Mouse (Mus musculus) megakaryocyte progenitor cell, adult 5-6 weeks (primary cell): Measurements from ENCODE around the gene Ptpn4. TPM values are rescaled to one million over a fixed set of nuclear protein-coding genes. Genes with fewer than 3 reads are reported as not detected.
A peak's percentile ranks its signal among the peaks of the same experiment; 100 is the strongest.

Experiments
- ATAC-seq: replicated peaks from 2 replicates; pipeline ENCODE4 v1.8.0; 2016; ENCODE audit warnings: mild to moderate bottlenecking, moderate TSS enrichment, inconsistent platforms; ENCODE audit not compliant: poor library complexity
- total RNA-seq, 2 experiments: library from RNA; stranded (forward) in 1 of 2; stranded (reverse) in 1 of 2; fragments of 157-497, 149-512 nt in 1 of 2; fragments of 200-1000 nt in 1 of 2; gene quantifications; 2 replicates each; pipeline versions ENCODE4 v1.2.3 to v1.2.4; 2015 to 2017

Gene Ptpn4
- total RNA-seq, 2 experiments from 2014 or later, result 8.1 to 18.8 TPM

DNA sequence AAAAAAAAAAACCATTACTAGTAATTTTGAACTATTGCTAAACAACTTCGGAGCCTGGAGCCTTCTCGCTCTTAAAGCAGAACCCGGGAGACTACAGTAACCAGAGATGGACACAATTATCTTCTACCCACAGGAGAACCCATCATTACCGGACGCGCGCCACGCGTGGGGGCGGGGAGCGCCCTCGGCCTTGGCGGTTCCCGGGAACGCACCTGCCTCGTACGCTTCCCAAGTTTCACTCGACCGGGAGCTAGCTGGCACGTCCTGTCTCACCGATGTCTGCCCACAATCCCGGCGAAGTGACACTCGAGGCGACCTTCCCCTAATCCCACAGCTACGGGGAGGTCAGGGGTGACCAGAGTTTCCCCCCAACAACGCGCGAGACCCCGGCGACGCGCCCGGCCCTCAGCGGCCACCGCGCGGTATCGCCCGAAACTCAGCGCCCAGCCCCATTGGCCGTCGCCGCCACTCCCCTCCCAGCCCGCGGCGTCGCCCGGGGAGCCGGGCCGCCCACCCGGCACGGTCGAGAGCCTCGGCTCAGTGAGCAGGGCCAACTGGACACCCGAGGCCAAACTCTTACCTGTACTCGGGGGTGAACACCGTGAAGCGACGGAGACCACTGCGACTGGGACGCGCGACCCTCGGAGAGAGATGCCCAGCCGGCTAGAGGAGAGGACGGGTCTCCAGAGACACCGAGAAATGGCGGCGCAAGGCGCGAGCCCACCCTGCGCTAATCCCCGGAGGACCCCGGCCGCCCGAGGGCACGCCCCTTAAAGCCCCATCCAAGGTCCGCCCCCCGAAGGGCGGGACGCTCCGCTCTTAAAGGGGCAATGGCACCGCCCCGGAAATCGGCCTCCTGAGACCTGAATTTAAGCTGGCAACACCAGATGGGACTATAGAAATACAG, 189.0 kb downstream of the Ptpn4 start, which contains the start of gene Epb41l5:
Gene Epb41l5 (minus strand): TSS at position 796 of the 907 bp plus-strand sequence.
- ATAC-seq, result peak; percentile 88

DNA sequence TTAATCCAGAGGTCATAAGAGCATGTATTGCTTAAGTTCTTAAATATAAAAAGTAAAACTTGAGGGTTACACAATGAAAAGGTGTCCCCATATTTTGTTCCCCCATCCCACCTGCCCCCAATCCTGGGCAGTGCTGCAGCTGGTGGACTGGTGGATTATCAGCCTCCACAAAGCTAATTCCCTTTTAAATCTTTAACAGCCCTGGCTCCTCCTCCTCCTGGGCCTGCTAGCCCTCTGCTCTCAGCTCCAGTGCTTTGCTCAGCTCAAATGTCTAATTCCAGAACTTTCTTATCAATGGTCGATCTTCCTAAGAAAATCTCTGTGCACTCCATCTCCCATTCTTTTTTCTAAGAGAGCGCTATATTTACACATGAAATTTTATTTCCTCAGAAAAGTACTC, 191.1 kb downstream of the Ptpn4 start:
- no peak for ATAC-seq

DNA sequence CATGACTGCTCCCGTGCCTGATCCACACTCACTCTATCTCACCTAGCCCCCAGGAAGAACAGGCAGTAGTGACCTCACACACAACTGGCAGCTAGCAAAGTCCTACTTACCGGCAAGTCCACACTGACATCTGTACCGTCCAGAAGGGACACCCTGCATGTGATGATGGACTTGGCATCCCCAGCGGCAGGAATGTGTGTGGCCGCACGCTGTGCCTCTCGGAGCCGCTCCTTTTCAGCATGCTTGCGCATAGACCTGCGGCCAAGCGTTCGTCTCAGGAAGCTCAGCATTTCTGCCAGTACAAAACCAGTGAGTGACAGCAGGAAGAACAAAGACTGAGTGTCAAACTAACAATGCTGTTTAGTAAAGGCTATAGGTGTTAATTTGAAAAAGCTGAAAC, 195.0 kb downstream of the Ptpn4 start:
- peak; percentile 50 for ATAC-seq

DNA sequence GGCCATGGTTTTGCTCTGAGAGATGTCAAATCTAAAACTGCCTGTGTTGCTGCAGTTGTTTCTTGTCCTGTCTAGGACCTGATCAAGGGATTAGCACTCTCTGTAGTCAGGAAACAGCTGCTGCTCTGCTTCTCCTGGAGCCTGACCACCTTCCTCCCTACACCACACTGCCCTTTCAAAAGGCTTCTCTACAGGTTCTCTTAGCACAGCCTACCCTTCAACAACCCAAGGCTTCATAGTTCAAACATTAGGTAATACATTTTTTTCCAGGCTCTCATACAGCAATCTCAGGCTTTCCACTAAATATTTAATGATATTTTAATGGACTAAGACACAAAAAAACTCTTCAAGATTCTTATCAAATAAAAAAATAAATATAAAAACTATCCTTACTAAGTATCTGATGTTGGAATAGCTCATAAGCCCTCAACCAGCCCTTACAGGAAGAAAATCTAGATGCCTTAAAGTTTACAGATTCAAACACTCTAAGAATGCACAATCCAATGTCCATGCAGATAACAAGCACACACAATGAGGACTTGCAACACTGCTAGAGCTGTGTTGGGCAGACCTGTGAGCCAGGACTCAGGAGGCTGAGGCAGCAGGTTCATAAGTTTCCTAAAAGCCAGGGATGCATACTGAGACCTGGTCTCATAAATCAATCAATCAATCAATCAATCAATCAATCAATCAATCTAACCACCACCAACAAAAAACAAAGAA, 196.2 kb downstream of the Ptpn4 start:
- ATAC-seq, result no peak; the same call in 1 of the 2 replicates

DNA sequence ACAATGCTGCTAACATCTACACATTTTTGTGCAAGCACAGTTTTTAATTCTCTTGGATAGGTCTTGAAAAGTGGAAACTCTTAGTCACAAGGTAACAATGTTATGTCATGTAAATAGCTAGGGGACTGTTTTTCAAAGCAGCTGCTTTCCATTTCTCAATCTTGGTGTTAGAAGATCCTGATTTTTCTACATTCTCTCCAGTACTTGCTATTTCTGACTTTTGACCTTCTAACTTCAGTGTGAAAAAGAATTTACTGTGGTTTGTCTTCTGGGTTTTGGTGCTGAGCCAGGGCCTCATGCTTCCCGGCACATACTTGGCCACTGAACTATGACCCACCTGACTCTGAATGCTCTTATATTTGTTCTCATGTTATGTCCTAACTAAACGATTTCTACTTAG, 197.4 kb downstream of the Ptpn4 start:
- no peak for ATAC-seq

DNA sequence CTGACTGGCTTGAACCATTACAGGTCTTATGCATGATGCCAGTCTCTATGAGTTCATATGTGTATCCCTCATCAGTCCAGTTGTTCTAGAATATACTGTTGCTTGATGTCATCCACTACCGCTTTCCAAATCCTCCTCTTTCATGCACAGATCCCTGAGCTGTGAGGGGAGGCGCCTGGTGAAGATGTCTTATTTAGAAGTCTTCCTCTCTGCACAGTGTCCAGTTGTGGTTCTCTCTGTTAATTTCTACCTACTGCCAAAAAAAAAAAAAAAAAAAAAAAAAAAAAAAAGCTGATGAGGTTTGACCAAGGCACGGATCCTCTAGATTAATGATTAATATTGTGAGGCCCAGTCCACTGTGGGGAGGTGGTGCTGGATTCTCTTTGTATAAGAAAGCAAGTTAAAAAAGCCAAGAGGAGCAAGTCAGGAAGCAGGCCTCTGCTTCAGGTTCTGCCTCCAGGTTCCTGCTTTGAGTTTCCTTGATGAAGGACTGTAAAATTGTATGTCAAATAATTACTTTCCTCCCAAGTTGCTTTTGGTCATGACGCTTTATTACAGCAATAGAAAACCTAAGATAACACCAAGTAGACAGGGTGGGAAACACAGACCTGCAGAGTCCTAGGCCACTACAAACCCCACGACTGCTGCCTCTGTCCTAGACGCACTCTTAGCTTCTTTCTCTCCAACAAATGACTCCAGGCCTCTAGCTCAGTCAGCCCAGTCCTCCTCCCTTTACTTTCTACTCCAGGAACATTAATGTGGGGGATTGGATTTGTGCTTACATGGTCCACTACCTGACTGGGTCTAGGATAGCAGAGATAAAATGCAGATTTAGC, 200.0 kb downstream of the Ptpn4 start:
- no peak for ATAC-seq

DNA sequence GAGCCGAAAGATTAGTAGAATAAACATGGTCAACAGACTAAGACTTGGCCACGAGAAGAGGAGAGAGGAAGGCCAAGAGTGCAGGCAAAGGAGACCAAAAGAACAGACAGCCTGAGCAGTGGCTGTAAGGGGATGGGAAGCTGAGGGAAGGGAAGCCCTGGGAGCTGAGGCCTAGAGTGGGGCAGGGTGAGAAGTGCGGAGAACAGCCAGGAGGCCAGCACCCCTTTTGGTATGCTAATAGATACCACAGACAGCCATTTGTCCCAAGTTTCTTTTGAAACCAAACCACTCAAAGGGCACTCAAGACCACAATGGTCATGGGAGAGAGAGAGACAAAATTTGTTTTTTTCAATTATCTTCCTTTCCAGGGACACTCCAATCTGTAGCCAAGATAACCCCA, 202.7 kb downstream of the Ptpn4 start:
- no peak for ATAC-seq

DNA sequence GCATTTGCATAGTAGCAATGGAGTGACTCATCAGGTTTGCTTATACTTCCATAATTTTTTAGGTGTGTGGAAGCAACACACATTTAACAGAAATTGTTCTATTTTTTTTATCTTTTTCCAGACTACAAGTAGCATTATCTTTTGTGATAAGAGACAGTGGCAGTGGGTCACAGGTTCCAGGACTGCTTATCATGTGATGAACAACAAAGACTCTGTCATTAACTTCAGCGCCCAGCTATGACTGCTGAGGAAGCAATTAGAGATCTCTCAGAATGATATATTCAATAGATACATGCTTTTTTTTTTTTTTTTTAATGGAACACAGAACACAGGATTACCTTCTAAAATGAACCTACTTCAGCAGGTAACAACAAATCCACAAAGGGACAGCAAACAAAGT, 207.0 kb downstream of the Ptpn4 start:
- ATAC-seq, result no peak

DNA sequence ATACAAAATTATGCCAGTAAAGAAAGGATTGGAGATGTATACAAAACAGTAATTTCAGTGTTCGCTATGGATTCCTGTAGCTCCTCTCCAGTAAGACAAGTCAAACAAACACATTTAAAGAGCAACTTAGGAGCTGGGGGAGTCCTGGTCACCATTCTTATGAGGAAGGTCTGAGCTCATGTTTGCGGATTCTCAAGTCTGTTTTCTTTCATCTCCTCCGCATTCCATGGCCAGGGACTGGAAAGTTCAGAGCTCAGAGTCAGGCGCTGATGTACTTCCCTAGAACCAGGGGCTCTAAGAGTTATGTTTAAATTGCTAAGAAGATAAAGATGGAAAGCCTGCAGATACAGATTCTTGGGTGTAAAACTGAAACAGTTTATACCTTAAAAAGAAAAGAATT, 210.6 kb downstream of the Ptpn4 start:
- no peak for ATAC-seq

DNA sequence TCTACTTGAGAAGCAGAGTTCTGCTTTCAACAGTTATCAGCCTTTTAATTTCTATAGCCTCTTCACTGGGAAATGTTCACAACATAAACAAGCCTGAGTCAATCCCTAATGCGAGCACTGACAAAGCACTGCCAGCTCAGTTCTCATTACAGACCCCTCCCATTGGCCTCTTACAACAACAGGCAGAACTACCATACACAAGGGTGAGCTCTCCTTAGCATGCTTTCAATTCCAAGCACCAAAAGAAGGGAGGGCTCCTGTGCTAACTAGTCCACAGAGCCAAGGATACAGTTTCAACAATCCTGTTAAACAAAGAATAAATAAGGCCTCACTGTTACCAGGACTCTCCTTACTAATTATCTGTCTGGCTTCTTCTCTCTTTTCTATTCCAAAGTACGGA, 213.0 kb downstream of the Ptpn4 start:
- ATAC-seq, result no peak

DNA sequence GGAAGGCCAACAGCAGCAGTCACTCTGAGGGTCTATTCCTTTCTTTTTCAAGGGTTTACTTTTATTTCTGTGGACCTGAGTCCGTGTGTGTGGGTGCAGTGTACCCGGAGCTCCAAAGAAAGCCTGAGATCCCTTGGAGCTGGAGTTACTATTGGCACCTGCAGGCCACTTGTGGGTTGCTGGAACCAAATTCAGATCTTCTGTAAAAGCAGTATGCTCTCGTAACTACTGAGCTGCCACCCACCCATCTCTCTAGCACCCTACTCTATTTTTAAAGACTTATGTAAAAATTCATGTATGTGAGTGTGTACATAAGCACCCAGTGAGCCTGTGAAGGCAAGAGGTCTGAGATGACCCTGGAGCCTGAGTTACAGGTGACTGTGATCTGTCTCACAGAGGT, 232.0 kb downstream of the Ptpn4 start:
- no peak for ATAC-seq

Other genes with a start within 250 kb of the Ptpn4 start
- gene Epb41l5, start 188.6 kb downstream of the Ptpn4 start, total RNA-seq (2015), result 0.20 and 1.7 TPM in 2 replicates
- gene Epb41l5, start 188.6 kb downstream of the Ptpn4 start, total RNA-seq (2017), result 0.75 and 1.0 TPM in 2 replicates
- gene Tmem177, start 75.6 kb upstream of the Ptpn4 start, total RNA-seq (2015), result 3.8 and 4.0 TPM in 2 replicates
- 2.0 and 4.7 TPM in 2 replicates for gene Tmem177, start 75.6 kb upstream of the Ptpn4 start, total RNA-seq (2017)
- gene Cfap221, start 159.6 kb upstream of the Ptpn4 start, total RNA-seq (2015), result not detected in 2 replicates
- not detected in 2 replicates for gene Cfap221, start 159.6 kb upstream of the Ptpn4 start, total RNA-seq (2017)
- gene Sctr, start 169.3 kb upstream of the Ptpn4 start, total RNA-seq (2015), result not detected in 2 replicates
- gene Sctr, start 169.3 kb upstream of the Ptpn4 start, total RNA-seq (2017), result not detected in 2 replicates
- gene Tmem37, start 236.5 kb upstream of the Ptpn4 start, total RNA-seq (2015), result 0.12 TPM in 1 of 2 replicates, not detected in the other
- 0.46 TPM in 1 of 2 replicates, not detected in the other for gene Tmem37, start 236.5 kb upstream of the Ptpn4 start, total RNA-seq (2017)